Mouse (Mus musculus): ENCODE data around the gene Ptges3. TPM values are rescaled to one million over a fixed set of nuclear protein-coding genes. Genes with fewer than 3 reads are reported as not detected.
A peak's percentile ranks its signal among the peaks of the same experiment; 100 is the strongest.
"Not testable (repeated sequence)": the region's sequence is repeated elsewhere in the genome, so short reads cannot be mapped to it uniquely, and the experiment has no call there.

Ptges3 gene
- polyA plus RNA-seq, 1 experiment, result not detected

- H3K27ac ChIP-seq (ENCODE audit: insufficient read depth, low read depth, low read length), result no peak overlapping the region
- TF ChIP-seq POLR2A (IDR thresholded peaks at IDR 0.05; ENCODE audit: insufficient read depth, low read depth, low read length) (no peak), CTCF (IDR thresholded peaks at IDR 0.05; ENCODE audit: insufficient read depth, low read depth, low read length) (no peak)
- H3K4me1 ChIP-seq (ENCODE audit: control insufficient read depth, insufficient read depth, low read length), result peaks cover 4% of the 10 kb centered on the region; the same call in 1 of the 2 replicates
- 70% methylated on average over 1 of the region's 1 CpGs for WGBS
- no peak overlapping the region for H3K4me3 ChIP-seq (ENCODE audit: insufficient read depth, low read depth, low read length)
These were observed 21.7 kb downstream of the Ptges3 start for GRCm38 (mm10) chr10:128080496-128080895.

GRCm38 (mm10) chr10:128081807-128082476, 23.2 kb downstream of the Ptges3 start:
- Histone ChIP-seq H3K4me3 (ENCODE audit: insufficient read depth, low read depth, low read length) (no peak overlapping the region), H3K27ac (ENCODE audit: insufficient read depth, low read depth, low read length) (peak overlapping the region; percentile 99; the same call in 1 of the 2 replicates), H3K4me1 (ENCODE audit: control insufficient read depth, insufficient read depth, low read length) (peaks cover 9% of the 10 kb centered on the region; the same call in 1 of the 2 replicates)
- TF ChIP-seq CTCF (IDR thresholded peaks at IDR 0.05; ENCODE audit: insufficient read depth, low read depth, low read length), result no peak
- no peak for TF ChIP-seq POLR2A (IDR thresholded peaks at IDR 0.05; ENCODE audit: insufficient read depth, low read depth, low read length)
- 25% methylated on average over 6 of the region's 6 CpGs for WGBS

GRCm38 (mm10) chr10:128082477-128082808, 23.7 kb downstream of the Ptges3 start:
- Histone ChIP-seq H3K4me1 (ENCODE audit: control insufficient read depth, insufficient read depth, low read length) (peaks cover 9% of the 10 kb centered on the region; the same call in 1 of the 2 replicates), H3K27ac (ENCODE audit: insufficient read depth, low read depth, low read length) (peak overlapping the region; percentile 99), H3K4me3 (ENCODE audit: insufficient read depth, low read depth, low read length) (peak overlapping the region; percentile 95)
- TF ChIP-seq POLR2A (IDR thresholded peaks at IDR 0.05; ENCODE audit: insufficient read depth, low read depth, low read length) (no peak), CTCF (IDR thresholded peaks at IDR 0.05; ENCODE audit: insufficient read depth, low read depth, low read length) (no peak)
- 8% methylated on average over 9 of the region's 9 CpGs for WGBS

GRCm38 (mm10) chr10:128082880-128083421, 24.2 kb downstream of the Ptges3 start, which contains the start of gene Atp5b:
Atp5b (plus strand) TSS chr10:128083273.
- Histone ChIP-seq H3K4me1 (ENCODE audit: control insufficient read depth, insufficient read depth, low read length) (peaks cover 9% of the 10 kb centered on the region; the same call in 1 of the 2 replicates), H3K27ac (ENCODE audit: insufficient read depth, low read depth, low read length) (peak within 1 kb of the TSS; percentile 100), H3K4me3 (ENCODE audit: insufficient read depth, low read depth, low read length) (peak within 1 kb of the TSS; percentile 96)
- TF ChIP-seq POLR2A (IDR thresholded peaks at IDR 0.05; ENCODE audit: insufficient read depth, low read depth, low read length) (peak; percentile 73), CTCF (IDR thresholded peaks at IDR 0.05; ENCODE audit: insufficient read depth, low read depth, low read length) (no peak)
- WGBS, result under 1% methylated on average over 34 of the region's 34 CpGs

- Histone ChIP-seq H3K4me1 (ENCODE audit: control insufficient read depth, insufficient read depth, low read length) (peaks cover 9% of the 10 kb centered on the region; the same call in 1 of the 2 replicates), H3K27ac (ENCODE audit: insufficient read depth, low read depth, low read length) (peak overlapping the region; percentile 100), H3K4me3 (ENCODE audit: insufficient read depth, low read depth, low read length) (peak overlapping the region; percentile 96)
- TF ChIP-seq POLR2A (IDR thresholded peaks at IDR 0.05; ENCODE audit: insufficient read depth, low read depth, low read length) (no peak), CTCF (IDR thresholded peaks at IDR 0.05; ENCODE audit: insufficient read depth, low read depth, low read length) (no peak)
- WGBS, result under 1% methylated on average over 22 of the region's 22 CpGs
These were observed 24.9 kb downstream of the Ptges3 start for GRCm38 (mm10) chr10:128083688-128084087.

- TF ChIP-seq CTCF (IDR thresholded peaks at IDR 0.05; ENCODE audit: insufficient read depth, low read depth, low read length) (no peak), POLR2A (IDR thresholded peaks at IDR 0.05; ENCODE audit: insufficient read depth, low read depth, low read length) (no peak)
- H3K4me3 ChIP-seq (ENCODE audit: insufficient read depth, low read depth, low read length), result peak overlapping the region; percentile 96
- H3K27ac ChIP-seq (ENCODE audit: insufficient read depth, low read depth, low read length), result peak overlapping the region; percentile 100; the same call in 1 of the 2 replicates
- H3K4me1 ChIP-seq (ENCODE audit: control insufficient read depth, insufficient read depth, low read length), result peaks cover 9% of the 10 kb centered on the region; the same call in 1 of the 2 replicates
- under 1% methylated on average over 3 of the region's 3 CpGs for WGBS
These were observed 25.4 kb downstream of the Ptges3 start for GRCm38 (mm10) chr10:128084160-128084559.

- TF ChIP-seq POLR2A (IDR thresholded peaks at IDR 0.05; ENCODE audit: insufficient read depth, low read depth, low read length), result no peak
- TF ChIP-seq CTCF (IDR thresholded peaks at IDR 0.05; ENCODE audit: insufficient read depth, low read depth, low read length), result no peak
- H3K27ac ChIP-seq (ENCODE audit: insufficient read depth, low read depth, low read length), result no peak overlapping the region
- peaks cover 10% of the 10 kb centered on the region for H3K4me1 ChIP-seq (ENCODE audit: control insufficient read depth, insufficient read depth, low read length)
- no peak overlapping the region for H3K4me3 ChIP-seq (ENCODE audit: insufficient read depth, low read depth, low read length)
- WGBS, result 56% methylated on average over 6 of the region's 6 CpGs
These were observed 27.6 kb downstream of the Ptges3 start for GRCm38 (mm10) chr10:128086391-128086790.

- H3K4me1 ChIP-seq (ENCODE audit: control insufficient read depth, insufficient read depth, low read length), result peaks cover 18% of the 10 kb centered on the region
These were observed 28.5 kb downstream of the Ptges3 start for GRCm38 (mm10) chr10:128087216-128087615.

GRCm38 (mm10) chr10:128088181-128088580, 29.4 kb downstream of the Ptges3 start:
- Histone ChIP-seq H3K4me1 (ENCODE audit: control insufficient read depth, insufficient read depth, low read length) (peaks cover 20% of the 10 kb centered on the region), H3K4me3 (ENCODE audit: insufficient read depth, low read depth, low read length) (no peak overlapping the region), H3K27ac (ENCODE audit: insufficient read depth, low read depth, low read length) (no peak overlapping the region)
- WGBS, result 78% methylated on average over 5 of the region's 5 CpGs
- no peak for TF ChIP-seq CTCF (IDR thresholded peaks at IDR 0.05; ENCODE audit: insufficient read depth, low read depth, low read length)
- no peak for TF ChIP-seq POLR2A (IDR thresholded peaks at IDR 0.05; ENCODE audit: insufficient read depth, low read depth, low read length)

More at GRCm38 (mm10) chr10:128087216-128087615, 28.5 kb downstream of the Ptges3 start:
- not testable (repeated sequence) for H3K4me3 ChIP-seq (ENCODE audit: insufficient read depth, low read depth, low read length); H3K27ac ChIP-seq (ENCODE audit: insufficient read depth, low read depth, low read length)
- 63% methylated on average over 2 of the region's 2 CpGs for WGBS
